Mouse (Mus musculus) cerebellum, adult 9-10 months (tissue): ENCODE measurements around the gene Ermap.

ENCODE experiments used
- DNase-seq: peaks from one replicate; pipeline ENCODE4 v3.0.0; 2022

Ermap gene

DNA sequence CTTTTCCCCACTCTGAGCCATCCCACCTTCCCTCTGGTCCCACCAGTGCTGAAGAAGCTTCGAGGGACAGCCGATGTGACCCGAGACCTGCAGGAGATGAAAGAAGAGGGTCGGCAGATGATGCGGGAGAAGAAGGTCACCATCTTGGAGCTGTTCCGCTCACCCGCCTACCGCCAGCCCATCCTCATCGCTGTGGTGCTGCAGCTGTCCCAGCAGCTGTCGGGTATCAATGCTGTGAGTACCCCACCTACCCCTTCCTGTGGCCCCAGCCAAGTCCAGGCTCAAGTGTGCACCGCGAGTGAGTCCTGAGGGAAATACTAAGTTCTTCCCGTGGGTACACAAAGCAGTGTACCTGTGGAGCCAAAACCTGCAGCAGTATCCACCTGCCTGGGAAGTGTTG lies 56.5 kb downstream of the Ermap start:
- DNase-seq = no peak

DNA sequence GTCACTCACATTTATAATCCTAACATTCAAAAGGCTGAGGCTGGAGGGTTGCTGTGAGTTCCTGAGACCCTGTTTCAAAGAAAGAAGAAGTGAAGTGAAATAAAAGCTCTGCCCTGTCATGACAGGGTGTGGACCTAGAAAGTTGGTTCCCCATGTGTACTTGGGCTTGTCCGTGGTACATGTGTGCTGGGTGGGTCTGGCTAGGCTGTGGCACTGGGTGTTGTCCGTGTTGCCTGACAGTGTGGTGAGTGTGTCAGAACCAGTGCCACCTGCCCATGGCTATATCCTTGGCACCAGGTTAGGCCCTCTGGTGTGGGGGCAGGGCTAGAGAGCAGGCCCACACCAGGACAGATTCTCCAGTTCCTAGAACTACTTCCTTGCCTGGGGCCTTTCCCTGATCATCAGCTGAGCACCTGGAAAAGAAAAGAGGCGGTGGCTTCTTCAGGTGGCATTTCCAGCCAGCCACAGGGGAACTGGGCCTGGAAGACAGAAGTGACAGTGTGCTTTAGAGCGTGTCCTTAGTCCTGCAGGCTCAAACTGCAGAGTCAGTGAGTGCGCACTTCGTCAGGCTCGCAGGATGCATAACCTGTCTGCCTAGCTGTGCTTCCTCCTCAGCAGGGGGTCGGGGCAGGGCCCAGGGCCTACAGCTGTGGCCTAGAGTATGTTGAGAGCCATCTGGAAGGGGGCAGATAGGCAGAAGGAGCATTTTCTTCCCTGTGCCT lies 58.5 kb downstream of the Ermap start:
- DNase-seq = no peak

DNA sequence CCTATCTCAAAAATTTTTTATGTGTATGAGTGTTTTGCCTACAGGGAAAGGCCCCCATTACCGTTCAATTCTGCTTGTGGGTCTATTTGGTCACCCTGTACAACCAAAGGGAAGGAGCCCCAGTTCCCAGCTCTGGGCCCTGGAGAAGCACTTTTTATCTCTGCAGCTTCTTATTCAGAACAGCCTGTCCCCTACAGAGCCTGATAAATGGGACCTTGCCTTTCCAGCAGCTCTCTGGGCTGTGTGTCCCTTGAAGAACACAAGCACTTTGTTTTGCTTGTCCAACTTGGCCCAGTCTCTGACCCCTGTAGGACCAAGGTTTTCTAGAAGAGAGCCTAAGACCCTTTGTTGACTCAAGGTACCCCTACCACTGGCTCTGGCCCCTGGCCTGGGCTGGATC lies 60.7 kb downstream of the Ermap start:
- DNase-seq = no peak

DNA sequence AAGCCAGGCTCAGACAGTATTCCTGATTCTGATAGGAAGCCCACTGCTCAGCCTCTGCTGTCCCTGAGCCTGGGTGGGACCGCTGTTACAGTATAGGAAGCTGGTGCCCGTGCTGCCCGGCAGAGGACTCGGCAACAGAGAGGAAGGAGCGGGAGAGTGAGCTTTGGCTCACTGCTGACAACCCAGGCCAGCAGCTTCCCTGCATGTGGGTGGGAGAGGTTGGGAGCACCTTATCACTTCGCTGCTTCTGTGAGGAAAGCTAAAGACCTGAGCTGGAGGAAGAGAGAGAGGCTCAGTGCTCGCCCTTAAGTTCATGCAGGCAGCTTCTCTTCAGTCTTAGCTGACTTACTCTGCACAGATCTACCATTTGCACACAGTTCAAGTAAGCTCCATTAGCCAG lies 61.3 kb downstream of the Ermap start:
- no peak for DNase-seq

DNA sequence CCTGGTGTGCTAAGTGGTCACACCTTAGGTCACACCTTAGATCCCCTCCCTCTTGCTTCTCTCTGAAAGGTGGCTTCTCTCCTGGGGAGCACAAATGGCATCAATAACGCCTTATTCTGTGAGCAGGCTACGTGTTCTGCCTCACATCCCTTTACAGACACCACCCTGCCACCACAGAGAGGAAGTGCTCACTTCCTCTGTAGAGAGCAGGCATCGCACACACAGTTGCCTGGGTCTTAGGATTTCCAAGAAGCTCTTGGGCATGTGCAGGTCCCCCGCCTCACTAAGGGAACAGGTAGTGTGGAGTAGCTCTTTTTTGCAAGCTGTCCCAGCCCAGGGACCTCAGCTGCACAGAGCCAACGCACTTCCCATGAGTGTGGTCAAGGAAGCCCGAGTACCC lies 62.6 kb downstream of the Ermap start:
- no peak for DNase-seq

DNA sequence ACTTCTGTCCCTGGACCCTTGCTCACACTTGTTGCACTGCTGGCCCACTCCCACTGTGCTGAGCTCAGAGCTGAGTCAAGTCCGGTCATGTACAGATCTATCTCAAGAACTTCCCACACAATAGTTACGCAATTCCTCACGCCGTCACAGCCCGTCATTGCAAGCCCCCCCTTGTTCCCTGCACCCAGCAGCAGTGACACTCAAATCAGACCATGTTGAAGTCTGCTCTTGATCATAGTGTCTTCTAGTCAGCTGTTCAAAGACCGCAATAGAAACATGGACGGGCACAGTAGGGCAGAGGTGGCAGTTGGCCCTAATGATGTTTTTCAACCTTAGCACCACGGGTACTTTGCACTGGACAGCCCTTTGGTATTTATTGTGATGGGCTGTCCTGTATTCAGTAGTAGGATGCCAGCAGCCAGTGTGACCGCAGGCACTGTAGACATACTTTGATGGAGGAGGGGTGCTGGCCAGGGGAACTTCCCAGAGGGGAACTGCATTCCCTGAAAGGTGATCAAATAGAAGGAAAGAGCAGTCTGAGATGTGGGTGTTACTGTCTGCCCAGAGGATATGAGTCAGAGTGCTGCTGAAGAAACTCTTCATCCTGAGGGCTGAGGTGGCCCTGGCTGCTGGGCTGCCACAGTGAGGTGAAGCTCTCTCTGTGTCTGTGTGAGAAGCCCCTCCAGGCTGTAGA lies 64.1 kb downstream of the Ermap start:
- DNase-seq = no peak
